Mouse (Mus musculus): ENCODE measurements around the gene Naa25.
A peak's percentile ranks its signal among the peaks of the same experiment; 100 is the strongest.

Naa25 gene

GRCm38 (mm10) chr5:121452906-121453305, 55.2 kb downstream of the Naa25 start:
- no peak for DNase-seq (ENCODE audit: low read depth)

GRCm38 (mm10) chr5:121453743-121454502, 56.2 kb downstream of the Naa25 start:
- no peak for DNase-seq (ENCODE audit: low read depth)

- DNase-seq (ENCODE audit: low read depth), result no peak
These were observed 56.7 kb downstream of the Naa25 start for GRCm38 (mm10) chr5:121454503-121454782.

- DNase-seq (ENCODE audit: low read depth), result no peak
These were observed 58.0 kb downstream of the Naa25 start for GRCm38 (mm10) chr5:121455510-121456265.

GRCm38 (mm10) chr5:121461339-121462170, 63.8 kb downstream of the Naa25 start:
- DNase-seq (ENCODE audit: low read depth), result no peak

- no peak for DNase-seq (ENCODE audit: low read depth)
These were observed 64.4 kb downstream of the Naa25 start for GRCm38 (mm10) chr5:121462171-121462502.

GRCm38 (mm10) chr5:121462967-121463366, 65.2 kb downstream of the Naa25 start:
- no peak for DNase-seq (ENCODE audit: low read depth)

GRCm38 (mm10) chr5:121463601-121464250, 66.0 kb downstream of the Naa25 start:
- no peak for DNase-seq (ENCODE audit: low read depth)

GRCm38 (mm10) chr5:121469566-121469965, 71.8 kb downstream of the Naa25 start:
- no peak for DNase-seq (ENCODE audit: low read depth)

- no peak for DNase-seq (ENCODE audit: low read depth)
These were observed 74.7 kb downstream of the Naa25 start for GRCm38 (mm10) chr5:121472411-121472810.

GRCm38 (mm10) chr5:121474610-121475009, 76.9 kb downstream of the Naa25 start:
- no peak for DNase-seq (ENCODE audit: low read depth)

- peak; percentile 62 for DNase-seq (ENCODE audit: low read depth)
These were observed 78.3 kb downstream of the Naa25 start for GRCm38 (mm10) chr5:121476040-121476439.

GRCm38 (mm10) chr5:121477680-121478079, 79.9 kb downstream of the Naa25 start:
- peak; percentile 79 for DNase-seq (ENCODE audit: low read depth)

- DNase-seq (ENCODE audit: low read depth), result no peak
These were observed 87.1 kb downstream of the Naa25 start for GRCm38 (mm10) chr5:121484801-121485200.

- no peak for DNase-seq (ENCODE audit: low read depth)
These were observed 95.6 kb downstream of the Naa25 start for GRCm38 (mm10) chr5:121493305-121493704.
